Mouse (Mus musculus) neural tube, embryonic 12.5 days (tissue): Measurements from ENCODE around the gene Kcnmb1. TPM values are rescaled to one million over a fixed set of nuclear protein-coding genes. Genes with fewer than 3 reads are reported as not detected.

Experiments
- ATAC-seq: fragments of 200-750 bp; cut with Nextera tagmentation; 2 replicates; pipeline ENCODE4 v1.8.0; 2017; ENCODE audit warnings: low read depth, mild to moderate bottlenecking, moderate TSS enrichment, moderate library complexity; ENCODE audit not compliant: low FRiP score
- H3K27ac ChIP-seq: fragments of 300-500 bp; sonication (generic); 2 replicates; pipeline ENCODE4 v1.5.1; 2016
- H3K27me3 ChIP-seq: fragments of 300-500 bp; sonication (generic); replicated peaks from 2 replicates; pipeline ENCODE4 v1.6.1; 2016; ENCODE audit warnings: mild to moderate bottlenecking
- H3K36me3 ChIP-seq: fragments of 300-500 bp; sonication (generic); 2 replicates; pipeline ENCODE4 v1.6.1; 2016; ENCODE audit warnings: mild to moderate bottlenecking
- H3K4me1 ChIP-seq: fragments of 300-500 bp; sonication (generic); 2 replicates; pipeline ENCODE4 v1.6.1; 2016
- H3K4me2 ChIP-seq: fragments of 300-500 bp; sonication (generic); replicated peaks from 2 replicates; pipeline ENCODE4 v1.6.1; 2016; ENCODE audit warnings: mild to moderate bottlenecking
- H3K4me3 ChIP-seq: fragments of 300-500 bp; sonication (generic); 2 replicates; pipeline ENCODE4 v1.5.1; 2016
- H3K9ac ChIP-seq: fragments of 300-500 bp; sonication (generic); 2 replicates; pipeline ENCODE4 v1.6.1; 2016; ENCODE audit warnings: mild to moderate bottlenecking
- H3K9me3 ChIP-seq: fragments of 300-500 bp; sonication (generic); 2 replicates; pipeline ENCODE4 v1.6.1; 2016; ENCODE audit warnings: mild to moderate bottlenecking
- WGBS: fragments of 180-500 bp; shearing (Covaris S2); methylation state at CpG from one replicate; pipeline ENCODE4 v1.1.7; 2016; 5-methylcytosine and 5-hydroxymethylcytosine counted together
- polyA plus RNA-seq: library from polyadenylated mRNA; unstranded; fragments of >200 nt; fragmentation: Nextera tagmentation; extraction: Ambion mirVana; gene quantifications from 2 replicates; pipeline ENCODE4 v1.2.1, GENCODE M21; 2016

Kcnmb1 gene
- polyA plus RNA-seq, 1 experiment from 2014 or later: 0.34 TPM

GRCm38 (mm10) chr11:33946501-33946900 lies 16.3 kb upstream of the Kcnmb1 start:
- Histone ChIP-seq H3K9me3 (no peaks in the 10 kb centered on the region), H3K27ac (no peak overlapping the region), H3K36me3 (no peaks in the 10 kb centered on the region), H3K9ac (no peak overlapping the region), H3K4me1 (no peaks in the 10 kb centered on the region), H3K4me2 (no peak overlapping the region), H3K4me3 (no peak overlapping the region), H3K27me3 (no peaks in the 10 kb centered on the region)
- ATAC-seq: no peak
- 86% methylated on average over 4 of the region's 4 CpGs for WGBS

- Histone ChIP-seq H3K4me2 (no peak overlapping the region), H3K36me3 (no peaks in the 10 kb centered on the region), H3K4me3 (no peak overlapping the region), H3K9me3 (no peaks in the 10 kb centered on the region), H3K9ac (no peak overlapping the region), H3K27ac (no peak overlapping the region), H3K4me1 (no peaks in the 10 kb centered on the region), H3K27me3 (no peaks in the 10 kb centered on the region)
- WGBS: 45% methylated on average over 5 of the region's 5 CpGs
- ATAC-seq: no peak
These were observed 11.7 kb upstream of the Kcnmb1 start for GRCm38 (mm10) chr11:33951155-33951554.

DNA sequence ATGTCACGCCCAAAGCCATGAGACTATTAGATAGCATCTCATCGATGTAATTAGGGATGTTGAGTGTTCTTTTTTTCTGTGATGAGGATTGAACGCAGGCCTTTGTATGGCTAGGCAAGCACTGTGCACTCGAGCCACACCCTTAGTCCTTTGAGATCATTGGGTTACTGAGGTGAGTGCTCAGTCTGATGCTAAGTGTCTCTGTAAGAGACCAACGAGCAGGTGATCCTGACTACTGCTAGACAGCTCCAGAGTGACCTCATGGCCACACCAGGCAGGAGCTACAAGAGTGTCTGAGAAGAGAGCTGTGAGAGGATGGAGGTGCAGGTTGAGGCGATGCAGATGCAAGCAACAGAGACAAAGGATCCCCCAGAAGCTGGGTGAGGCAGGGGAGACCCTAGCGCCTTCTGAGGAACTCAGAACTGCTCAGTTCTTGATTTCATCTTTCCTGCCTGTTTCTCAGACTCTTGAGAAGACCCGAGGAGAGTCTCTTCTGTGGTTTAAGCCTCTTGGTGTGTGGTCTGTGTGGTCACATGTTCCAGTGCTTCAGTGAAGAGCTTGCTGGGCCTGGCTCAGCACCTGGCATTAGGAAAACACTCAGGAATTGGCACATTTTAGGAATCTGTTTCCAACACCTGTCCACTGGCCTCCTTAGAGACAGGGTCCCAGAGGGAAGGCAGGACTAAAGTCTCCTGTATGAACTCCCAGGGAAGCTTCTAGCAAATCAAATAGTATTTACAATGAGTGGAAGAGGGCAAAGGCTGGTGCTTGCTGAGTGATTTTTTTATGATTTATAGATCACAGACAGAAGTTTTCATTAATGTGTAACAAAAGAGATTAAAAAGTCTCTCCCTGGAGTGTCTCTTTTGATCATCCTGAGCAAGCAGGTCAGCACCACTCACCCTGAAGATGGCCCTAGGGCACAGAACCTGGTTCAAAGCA lies 10.9 kb upstream of the Kcnmb1 start:
- no peak overlapping the region for H3K4me3 ChIP-seq
- no peaks in the 10 kb centered on the region for H3K36me3 ChIP-seq
- 86% methylated on average over 8 of the region's 8 CpGs for WGBS
- no peak overlapping the region for H3K4me2 ChIP-seq
- ATAC-seq: no peak
- no peaks in the 10 kb centered on the region for H3K9me3 ChIP-seq
- no peak overlapping the region for H3K27ac ChIP-seq
- H3K4me1 ChIP-seq: no peaks in the 10 kb centered on the region
- no peak overlapping the region for H3K9ac ChIP-seq
- H3K27me3 ChIP-seq: no peaks in the 10 kb centered on the region

- Histone ChIP-seq H3K9me3 (no peaks in the 10 kb centered on the region), H3K4me1 (no peaks in the 10 kb centered on the region; the same call in 1 of the 2 replicates), H3K27me3 (no peaks in the 10 kb centered on the region), H3K36me3 (no peaks in the 10 kb centered on the region), H3K9ac (no peak overlapping the region), H3K27ac (no peak overlapping the region), H3K4me3 (no peak overlapping the region), H3K4me2 (no peak overlapping the region)
- ATAC-seq: no peak
- 76% methylated on average over 4 of the region's 4 CpGs for WGBS
These were observed 6.8 kb upstream of the Kcnmb1 start for GRCm38 (mm10) chr11:33955982-33956381.

DNA sequence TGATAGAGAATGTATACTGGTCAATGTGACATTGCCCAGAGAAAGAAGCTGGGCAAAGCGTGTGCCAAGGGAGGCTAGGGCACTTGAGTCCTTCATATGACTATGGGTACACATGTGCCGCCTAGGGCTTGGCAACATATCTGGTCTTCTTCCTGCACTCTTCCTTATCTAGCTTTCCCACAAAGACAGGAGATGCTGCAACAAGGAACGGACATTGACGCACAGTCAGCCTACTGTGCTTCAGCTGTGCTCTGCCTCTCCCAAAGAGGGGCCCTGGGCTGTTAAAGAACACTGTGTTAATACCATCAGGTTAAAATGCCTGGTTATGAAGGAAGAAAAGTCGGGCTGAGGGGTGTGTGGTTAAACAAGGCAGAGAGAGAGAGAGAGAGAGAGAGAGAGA lies 6.2 kb upstream of the Kcnmb1 start:
- no peaks in the 10 kb centered on the region for H3K27me3 ChIP-seq
- H3K9ac ChIP-seq: no peak overlapping the region
- ATAC-seq: no peak
- WGBS: 82% methylated on average over 5 of the region's 5 CpGs
- H3K4me3 ChIP-seq: no peak overlapping the region
- no peak overlapping the region for H3K4me2 ChIP-seq
- H3K4me1 ChIP-seq: no peaks in the 10 kb centered on the region; the same call in 1 of the 2 replicates
- H3K9me3 ChIP-seq: no peaks in the 10 kb centered on the region
- H3K27ac ChIP-seq: no peak overlapping the region
- no peaks in the 10 kb centered on the region for H3K36me3 ChIP-seq

GRCm38 (mm10) chr11:33957595-33957994 lies 5.2 kb upstream of the Kcnmb1 start:
- H3K4me2 ChIP-seq: no peak overlapping the region
- no peak overlapping the region for H3K9ac ChIP-seq
- no peaks in the 10 kb centered on the region for H3K9me3 ChIP-seq
- H3K4me3 ChIP-seq: no peak overlapping the region
- 0 out of 2 replicates have a peak, but pooled peaks have one; percentile 25 for ATAC-seq
- H3K36me3 ChIP-seq: no peaks in the 10 kb centered on the region
- no peak overlapping the region for H3K27ac ChIP-seq
- WGBS: 45% methylated on average over 6 of the region's 6 CpGs
- no peaks in the 10 kb centered on the region; the same call in 1 of the 2 replicates for H3K4me1 ChIP-seq
- H3K27me3 ChIP-seq: no peaks in the 10 kb centered on the region

- H3K9ac ChIP-seq: no peak overlapping the region
- H3K36me3 ChIP-seq: no peaks in the 10 kb centered on the region
- no peak overlapping the region for H3K27ac ChIP-seq
- H3K27me3 ChIP-seq: no peaks in the 10 kb centered on the region
- H3K4me1 ChIP-seq: peaks cover 6% of the 10 kb centered on the region
- WGBS: 81% methylated on average over 8 of the region's 8 CpGs
- no peak overlapping the region for H3K4me2 ChIP-seq
- no peaks in the 10 kb centered on the region for H3K9me3 ChIP-seq
- no peak overlapping the region for H3K4me3 ChIP-seq
- ATAC-seq: no peak
These were observed 4.1 kb upstream of the Kcnmb1 start for GRCm38 (mm10) chr11:33958713-33959112.

- Histone ChIP-seq H3K36me3 (no peaks in the 10 kb centered on the region), H3K4me3 (no peak overlapping the region), H3K9ac (no peak overlapping the region), H3K27me3 (no peaks in the 10 kb centered on the region), H3K4me1 (peaks cover 6% of the 10 kb centered on the region), H3K9me3 (no peaks in the 10 kb centered on the region), H3K27ac (no peak overlapping the region), H3K4me2 (no peak overlapping the region)
- no peak for ATAC-seq
- 46% methylated on average over 7 of the region's 7 CpGs for WGBS
These were observed 635 bp upstream of the Kcnmb1 start for GRCm38 (mm10) chr11:33962178-33962577.

DNA sequence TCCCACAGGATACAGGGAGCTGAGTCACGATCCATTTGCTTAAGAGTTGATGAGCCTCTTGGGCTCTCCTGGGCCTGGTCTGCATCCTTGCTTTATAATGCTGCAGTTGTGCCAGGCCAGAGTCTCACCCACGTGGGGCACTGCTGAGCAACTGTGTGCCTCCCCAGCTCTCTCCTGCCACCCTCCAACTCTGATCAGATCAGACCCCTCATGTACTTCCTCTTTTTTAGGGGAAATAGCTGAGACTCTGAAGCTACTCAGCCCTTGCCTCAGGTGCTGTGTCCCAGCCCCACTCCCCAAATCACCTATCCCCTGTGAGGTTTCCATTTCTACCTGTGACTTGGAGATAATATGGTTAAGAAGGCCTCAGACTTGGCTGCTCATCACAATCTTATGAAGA lies 2.6 kb downstream of the Kcnmb1 start:
- no peak overlapping the region for H3K4me3 ChIP-seq
- no peak overlapping the region for H3K9ac ChIP-seq
- peaks cover 6% of the 10 kb centered on the region for H3K4me1 ChIP-seq
- 61% methylated on average over 2 of the region's 2 CpGs for WGBS
- no peaks in the 10 kb centered on the region for H3K27me3 ChIP-seq
- ATAC-seq: no peak
- no peak overlapping the region for H3K4me2 ChIP-seq
- H3K36me3 ChIP-seq: no peaks in the 10 kb centered on the region
- H3K9me3 ChIP-seq: no peaks in the 10 kb centered on the region
- H3K27ac ChIP-seq: no peak overlapping the region

GRCm38 (mm10) chr11:33967708-33968107 lies 4.9 kb downstream of the Kcnmb1 start:
- H3K4me3 ChIP-seq: no peak overlapping the region
- ATAC-seq: no peak
- 84% methylated on average over 4 of the region's 4 CpGs for WGBS

DNA sequence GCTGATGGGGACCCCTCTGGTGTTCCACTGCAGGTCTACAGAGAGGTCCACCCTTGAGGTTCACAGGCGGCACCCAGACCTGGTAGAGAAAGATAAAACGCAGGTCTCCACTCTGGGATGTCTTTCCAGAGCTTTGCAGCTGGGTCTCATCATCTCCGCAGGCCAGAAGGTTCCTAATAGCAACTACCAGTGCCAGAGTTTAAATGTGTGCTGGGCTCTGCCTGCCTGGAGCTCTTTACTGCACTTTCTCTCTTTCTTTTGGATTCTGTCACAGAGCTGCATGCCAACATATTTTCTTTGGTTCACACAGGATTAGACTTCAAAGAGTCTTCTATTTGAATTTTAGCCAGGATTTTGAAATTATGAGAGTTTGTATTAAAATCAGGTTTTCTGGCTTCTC lies 6.4 kb downstream of the Kcnmb1 start:
- 89% methylated on average over 3 of the region's 3 CpGs for WGBS
- H3K4me1 ChIP-seq: no peaks in the 10 kb centered on the region; the same call in 1 of the 2 replicates
- H3K9me3 ChIP-seq: no peaks in the 10 kb centered on the region
- no peaks in the 10 kb centered on the region for H3K36me3 ChIP-seq
- no peak overlapping the region for H3K4me3 ChIP-seq
- no peak overlapping the region for H3K27ac ChIP-seq
- no peak for ATAC-seq
- no peak overlapping the region for H3K4me2 ChIP-seq
- H3K27me3 ChIP-seq: no peaks in the 10 kb centered on the region
- no peak overlapping the region for H3K9ac ChIP-seq

More at GRCm38 (mm10) chr11:33967708-33968107, 4.9 kb downstream of the Kcnmb1 start:
- H3K9me3 ChIP-seq: no peaks in the 10 kb centered on the region
- H3K9ac ChIP-seq: no peak overlapping the region
- H3K27me3 ChIP-seq: no peaks in the 10 kb centered on the region
- H3K4me2 ChIP-seq: no peak overlapping the region
- peaks cover 6% of the 10 kb centered on the region for H3K4me1 ChIP-seq
- H3K27ac ChIP-seq: no peak overlapping the region
- no peaks in the 10 kb centered on the region for H3K36me3 ChIP-seq

DNA sequence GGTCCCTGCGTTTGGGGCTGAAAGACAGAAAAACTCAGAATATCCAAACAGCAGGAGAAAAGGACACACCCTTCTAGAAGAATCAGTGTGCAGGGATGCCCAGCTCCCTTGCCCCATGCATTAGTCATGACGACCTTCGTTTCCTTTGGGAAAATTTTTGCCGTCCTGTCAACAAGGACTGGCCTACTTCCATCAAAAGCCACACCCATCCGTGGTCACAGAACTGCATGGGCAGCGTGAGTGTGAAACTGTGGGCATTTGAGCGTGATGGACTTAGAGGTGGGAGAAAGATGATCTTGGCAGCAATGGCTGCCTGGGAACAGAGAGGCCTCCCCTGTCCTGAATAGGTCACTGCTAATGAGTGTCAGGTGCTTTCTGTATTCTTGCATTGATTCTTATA lies 9.3 kb downstream of the Kcnmb1 start:
- no peaks in the 10 kb centered on the region for H3K9me3 ChIP-seq
- H3K4me2 ChIP-seq: no peak overlapping the region
- no peaks in the 10 kb centered on the region for H3K27me3 ChIP-seq
- no peaks in the 10 kb centered on the region for H3K4me1 ChIP-seq
- 84% methylated on average over 7 of the region's 7 CpGs for WGBS
- no peak for ATAC-seq
- no peak overlapping the region for H3K4me3 ChIP-seq
- H3K9ac ChIP-seq: no peak overlapping the region
- H3K36me3 ChIP-seq: no peaks in the 10 kb centered on the region
- no peak overlapping the region for H3K27ac ChIP-seq
